Mouse (Mus musculus): ENCODE results near the gene Pcna.

The Pcna gene

DNA sequence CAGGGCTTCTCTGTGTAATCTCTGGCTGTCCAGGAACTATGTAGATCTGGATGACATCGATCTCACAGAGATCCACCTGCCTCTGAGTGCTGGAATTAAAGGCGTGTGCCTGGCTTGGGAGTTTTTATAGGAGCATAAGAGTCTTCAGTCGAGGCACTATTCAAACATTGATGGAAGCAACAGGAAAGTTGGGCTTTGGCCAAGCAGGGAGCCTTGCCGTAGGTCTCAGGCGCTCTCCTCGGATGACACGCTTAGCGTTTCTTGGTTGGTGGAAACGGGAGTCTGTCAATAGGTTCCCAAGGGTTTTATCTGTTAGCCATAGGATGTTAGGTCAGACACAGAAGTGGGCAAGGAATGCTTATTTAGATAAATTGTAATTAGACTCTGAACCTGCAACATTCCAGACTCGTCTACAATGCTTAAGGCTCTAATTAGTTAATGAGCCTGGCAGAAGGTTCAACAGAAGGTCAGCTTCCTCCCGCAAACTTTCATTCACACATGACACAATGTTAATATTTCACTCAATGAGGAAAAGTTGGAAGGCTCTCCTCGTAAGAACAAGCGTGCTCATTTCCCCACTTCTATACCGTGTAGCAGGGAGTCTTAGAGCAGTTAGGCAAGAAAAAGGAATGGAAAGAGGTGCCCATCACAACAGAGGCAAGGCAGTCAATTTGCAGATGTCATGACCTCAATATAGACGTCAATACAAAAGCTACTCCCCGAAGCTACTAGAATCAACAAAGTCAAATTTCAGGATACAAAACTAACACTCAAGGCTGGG is 18.9 kb downstream of the Pcna start:
- no peak for DNase-seq (ENCODE audit: low read depth, low spot score)

DNA sequence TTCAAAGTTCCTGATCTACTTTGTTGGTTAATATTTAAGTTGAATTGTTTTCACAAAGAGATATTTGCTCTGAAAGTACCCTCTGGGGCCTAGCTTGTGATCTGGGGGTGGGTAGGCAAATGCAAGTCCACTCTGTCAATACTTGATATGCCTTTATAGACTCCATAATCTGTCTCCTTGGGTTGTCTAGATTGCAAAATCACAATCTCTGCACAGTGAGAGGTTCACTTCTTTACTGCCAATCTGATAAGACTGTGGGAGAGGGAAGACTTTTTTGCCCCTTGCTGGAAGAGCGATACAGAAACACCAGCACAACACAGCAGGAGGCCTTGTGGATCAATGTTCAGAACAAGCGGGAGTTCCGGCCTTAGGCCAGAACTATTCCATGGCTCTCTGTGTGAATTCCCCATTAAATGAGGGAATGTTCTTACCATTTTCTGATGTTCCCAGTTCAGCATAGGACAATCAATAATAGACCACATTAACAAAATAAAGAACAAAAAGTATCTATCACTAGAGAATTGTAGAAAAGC is 20.6 kb downstream of the Pcna start:
- no peak for DNase-seq (ENCODE audit: low read depth, low spot score)

DNA sequence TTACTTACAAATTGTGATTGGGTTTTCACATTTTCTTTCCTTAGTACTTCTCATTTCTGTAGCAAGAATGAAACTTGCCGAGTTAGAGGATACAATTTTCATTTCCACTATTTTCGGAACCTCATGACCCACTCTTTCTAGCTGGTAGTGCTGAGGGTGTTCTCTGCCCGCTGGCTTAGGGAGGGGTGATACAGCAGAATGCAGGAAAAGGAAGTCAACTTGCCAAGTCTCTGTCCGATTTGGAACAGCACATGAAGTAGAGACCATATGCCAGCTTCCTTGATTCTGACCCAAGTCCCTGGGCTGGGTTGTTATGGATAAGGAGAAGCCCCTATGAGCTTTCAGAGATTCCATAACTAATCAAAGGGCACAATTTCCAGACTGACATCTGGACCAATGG is 28.8 kb downstream of the Pcna start:
- DNase-seq (ENCODE audit: low read depth, low spot score): no peak

DNA sequence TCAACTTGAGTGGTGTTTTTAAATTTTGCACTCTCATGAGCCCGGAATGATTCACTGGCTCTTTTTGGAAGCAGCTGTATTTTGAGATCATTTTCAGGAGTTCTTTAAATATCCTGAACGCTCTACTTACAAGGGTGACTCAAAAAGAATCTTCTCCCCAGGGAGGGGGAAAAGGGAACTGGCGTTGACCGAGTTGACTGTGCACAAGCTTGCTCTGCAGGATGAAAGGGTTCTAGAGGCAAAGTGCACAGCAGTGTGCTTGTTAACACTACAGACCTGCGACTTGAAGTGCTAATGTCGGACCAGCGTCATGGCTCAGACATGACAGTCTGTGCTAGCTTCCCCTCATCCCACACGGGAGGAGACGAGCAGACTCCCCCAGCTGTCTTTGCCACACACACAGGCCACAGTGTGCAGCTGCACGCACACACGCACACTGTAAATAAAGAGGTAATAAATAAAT is 31.5 kb downstream of the Pcna start:
- peak; percentile 83 for DNase-seq (ENCODE audit: low read depth, low spot score)

DNA sequence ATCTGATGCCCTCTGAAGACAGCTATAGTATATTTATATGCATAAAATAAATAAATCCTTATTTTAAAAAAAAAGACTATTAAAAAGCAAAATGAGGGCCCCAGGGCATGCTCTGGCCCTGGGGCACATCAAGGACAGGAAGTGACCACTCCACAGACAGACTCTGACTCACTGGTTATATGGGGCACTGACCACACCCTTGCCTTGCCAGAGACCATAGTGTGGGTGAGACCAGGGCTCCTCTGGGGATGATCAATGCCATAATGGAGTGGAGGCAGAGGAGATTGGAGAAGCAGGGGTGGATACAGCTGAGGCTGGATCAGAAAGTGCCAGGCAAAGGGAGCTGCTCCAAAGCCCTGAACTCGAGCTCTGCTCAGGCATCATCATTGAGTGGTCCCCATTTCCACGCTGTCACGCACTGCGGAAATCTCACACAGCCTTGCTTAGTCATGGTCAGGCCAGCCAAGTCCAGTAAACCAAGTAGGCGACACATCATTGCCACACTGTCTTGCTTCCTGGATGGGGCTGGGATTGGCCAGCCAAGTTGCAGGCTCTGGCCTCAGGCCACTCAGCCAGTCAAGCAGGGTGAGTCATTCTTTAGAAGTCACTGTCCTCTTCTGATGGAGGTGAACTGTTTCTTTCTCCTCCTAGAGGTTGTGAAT is 41.0 kb downstream of the Pcna start:
- DNase-seq (ENCODE audit: low read depth, low spot score): peak; percentile 98

DNA sequence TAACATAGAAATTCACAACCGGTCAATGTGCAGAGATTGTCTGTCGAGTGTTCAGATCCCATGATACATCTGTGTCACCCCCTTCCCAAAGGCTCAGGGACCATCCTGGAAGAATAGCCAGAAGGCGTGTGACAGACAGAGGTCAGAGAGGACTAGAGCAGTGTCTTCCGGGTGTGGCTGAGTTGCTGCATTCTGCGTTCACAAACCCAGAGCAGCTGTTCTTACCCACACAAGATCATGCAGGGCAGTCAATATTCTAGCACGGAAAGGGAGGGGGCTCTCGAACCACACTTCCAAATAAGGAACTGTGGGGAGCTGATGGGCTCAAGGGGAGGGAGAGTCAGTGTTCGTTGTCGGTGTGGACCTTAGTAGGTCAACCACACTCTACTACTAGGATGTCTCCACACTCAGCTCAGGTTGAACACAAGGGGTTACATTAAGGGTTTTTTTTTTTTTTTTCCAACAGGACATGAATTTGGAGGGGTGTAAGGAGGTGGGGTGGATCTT is 42.3 kb downstream of the Pcna start:
- DNase-seq (ENCODE audit: low read depth, low spot score): no peak

DNA sequence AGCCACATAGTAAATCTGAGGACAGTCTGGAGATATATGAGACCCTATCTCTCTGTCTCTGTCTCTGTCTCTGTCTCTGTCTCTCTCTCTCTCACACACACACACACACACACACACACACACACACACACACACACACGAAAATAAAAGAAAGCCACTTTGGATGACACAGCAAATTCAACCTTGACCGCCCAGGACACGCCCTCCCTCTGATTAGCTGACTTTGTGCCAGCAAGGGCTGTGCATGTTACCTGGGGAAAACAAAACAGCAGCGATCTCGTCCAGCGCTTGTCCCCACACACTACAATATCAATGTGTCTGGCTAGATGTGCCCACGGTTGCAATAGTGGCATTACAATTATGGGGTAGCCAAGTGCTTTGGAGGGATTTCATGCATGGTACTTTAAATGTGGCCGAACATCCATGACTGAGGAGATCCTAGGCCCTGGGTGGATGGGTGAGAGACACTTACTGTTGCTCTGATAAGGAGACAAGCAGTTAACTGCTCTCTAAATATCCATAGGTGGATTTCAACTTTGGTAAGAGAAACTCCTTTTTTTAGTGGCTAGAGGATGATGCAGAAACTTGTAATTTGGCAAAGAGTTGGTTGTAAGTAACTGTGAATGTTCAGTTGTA is 44.8 kb downstream of the Pcna start:
- no peak for DNase-seq (ENCODE audit: low read depth, low spot score)

DNA sequence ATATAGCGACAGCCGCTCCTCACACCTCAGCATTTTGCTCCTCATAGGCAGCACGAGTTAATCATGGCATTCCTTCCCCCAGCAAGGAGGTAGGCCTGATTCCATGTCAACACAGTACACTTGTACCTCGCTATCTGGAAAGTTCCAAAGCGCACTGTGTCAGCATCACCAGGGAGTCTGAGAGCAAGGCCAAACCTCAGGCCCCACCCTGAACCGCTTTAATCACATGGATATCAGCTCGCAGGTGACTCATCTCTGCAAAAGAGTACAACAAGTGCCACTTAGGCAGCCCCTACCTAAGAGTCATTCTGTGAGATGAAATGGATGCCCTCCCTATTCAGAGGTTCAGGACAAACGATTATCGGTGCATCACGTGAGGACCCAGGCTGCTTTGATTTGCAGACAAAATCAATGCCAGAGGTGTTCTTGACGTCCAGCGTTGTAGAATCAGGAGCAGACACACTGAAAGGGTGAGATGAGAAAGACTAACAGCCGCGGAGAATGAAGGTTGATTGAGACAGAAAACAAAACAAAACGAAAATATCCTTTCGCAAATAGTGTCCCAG is 46.7 kb downstream of the Pcna start:
- peak; percentile 68 for DNase-seq (ENCODE audit: low read depth, low spot score)

DNA sequence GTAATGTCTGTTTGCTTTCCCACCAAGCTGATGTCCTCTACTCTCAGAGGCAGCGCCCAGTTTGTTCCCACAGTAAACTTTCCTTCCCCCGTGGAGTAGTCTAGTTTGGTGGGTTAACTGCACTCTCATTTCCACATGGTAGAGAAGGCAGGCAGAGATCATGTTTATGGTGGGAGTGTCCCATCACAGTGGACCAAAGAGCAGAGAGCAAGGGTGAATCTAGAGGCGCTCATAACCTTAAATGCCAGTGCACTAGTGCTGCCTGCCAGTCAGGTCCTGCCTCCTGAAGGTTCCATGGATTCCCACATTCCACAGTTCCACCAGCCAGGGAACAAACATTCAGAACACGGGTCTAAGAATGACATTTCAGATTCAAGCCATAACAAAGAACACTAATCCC is 47.6 kb downstream of the Pcna start:
- DNase-seq (ENCODE audit: low read depth, low spot score): no peak

DNA sequence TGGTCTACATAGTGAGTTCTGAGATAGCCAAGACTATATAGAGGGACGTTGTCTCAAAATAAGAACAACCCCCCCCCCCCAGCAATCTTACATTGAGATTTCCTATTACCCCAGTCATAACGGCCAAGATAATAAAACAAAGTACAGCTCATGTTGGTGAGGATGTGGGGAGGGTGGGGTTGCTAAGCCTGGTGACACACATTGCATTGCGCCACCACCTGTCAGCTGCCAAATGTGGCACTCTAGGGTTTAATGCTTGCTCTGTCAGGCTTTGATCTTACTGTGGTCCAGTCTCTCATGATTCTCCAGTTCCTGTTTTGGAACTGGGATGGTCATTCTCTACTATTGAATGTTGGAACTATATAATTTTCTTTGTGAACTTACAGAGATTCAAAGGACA is 49.3 kb downstream of the Pcna start:
- peak; percentile 71 for DNase-seq (ENCODE audit: low read depth, low spot score)

DNA sequence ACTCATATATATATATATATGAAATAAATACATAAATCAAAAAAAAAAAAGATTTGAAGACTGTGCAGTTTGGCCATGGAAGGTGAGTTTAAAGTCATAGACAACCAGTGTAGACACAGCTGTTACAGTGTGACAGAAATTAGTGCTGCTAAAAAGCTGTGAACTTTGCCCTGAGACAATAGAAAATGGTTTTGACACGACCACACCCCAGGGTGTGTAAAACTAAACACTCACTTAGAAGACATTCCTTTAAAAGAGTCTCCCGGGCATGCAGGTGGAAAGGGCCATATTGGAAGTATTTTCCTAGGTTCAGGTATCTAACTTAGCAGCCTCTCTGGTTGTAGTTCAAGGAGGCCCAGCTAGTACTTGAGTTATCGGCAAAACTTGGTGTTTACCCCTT is 49.9 kb downstream of the Pcna start:
- DNase-seq (ENCODE audit: low read depth, low spot score): no peak

Data from 3T3-L1 (cell line).